Mouse (Mus musculus): ENCODE measurements around the gene Pyroxd1.

DNA sequence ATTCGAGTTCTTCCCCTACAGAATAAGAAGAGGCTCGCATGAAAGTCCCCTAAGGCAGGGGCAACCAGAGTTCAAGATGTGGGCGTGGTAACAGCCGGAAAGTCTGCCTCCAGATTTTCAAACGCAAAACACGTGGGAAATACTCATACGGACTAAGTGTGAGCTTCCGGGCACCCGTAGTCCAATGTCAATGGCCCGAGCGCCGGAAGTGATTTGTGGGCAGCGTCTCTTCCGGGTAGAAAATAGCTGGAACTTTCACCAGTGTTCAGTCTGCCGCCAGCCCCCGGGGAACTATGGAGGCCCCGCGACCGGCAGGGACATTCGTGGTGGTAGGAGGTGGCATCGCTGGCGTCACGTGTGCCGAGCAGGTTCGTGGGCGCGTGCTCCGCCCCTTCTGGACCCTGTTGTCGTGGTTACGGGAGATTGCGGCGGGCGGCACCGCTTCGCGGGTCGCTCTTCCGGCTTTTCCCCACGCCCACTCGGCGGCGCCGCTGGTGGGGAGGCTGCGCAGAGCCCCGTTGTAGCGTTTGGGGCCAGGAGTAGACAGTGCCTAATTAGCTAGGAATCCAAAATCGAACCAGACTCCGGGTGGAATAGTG is at the start of gene Pyroxd1:
- TF ChIP-seq CTCF (IDR thresholded peaks at IDR 0.05; ENCODE audit: low read depth, low read length) (no peak), GATA1 (IDR thresholded peaks at IDR 0.05; ENCODE audit: borderline replicate concordance, low read length) (no peak), TAL1 (conservative IDR thresholded peaks at IDR 0.05; ENCODE audit: low read depth, low read length) (no peak), POLR2AphosphoS5 (IDR thresholded peaks at IDR 0.05; ENCODE audit: insufficient replicate concordance, low read depth, low read length) (no peak), GATA2 (IDR thresholded peaks at IDR 0.05; ENCODE audit: borderline replicate concordance, low read depth, low read length) (no peak)
